In genomic region chr17:21733049-21733448, GRCm38 (mm10) we compare ENCODE assay signal across 8 mouse cellular contexts. TPM values are rescaled to one million over a fixed set of nuclear protein-coding genes. Genes with fewer than 3 reads are reported as not detected.
DNase-seq lines count a peak whose midpoint lies in the region; ATAC-seq and TF ChIP-seq lines count a peak whose summit lies in the region.

No protein-coding gene starts in this region.

- H3K4me3 ChIP-seq in testis, adult 2 months (ENCODE audit: control insufficient read depth, low read depth, low read length): peak overlapping the region; percentile 97; the same call in 1 of the 2 replicates
- peak overlapping the region; percentile 83 for H3K4me3 ChIP-seq in liver, embryonic 16.5 days (ENCODE audit: low read depth, low read length)

- H3K9me3 ChIP-seq in liver, embryonic 16.5 days (replicated peaks; ENCODE audit: control insufficient read depth, low read length): no peaks in the 10 kb centered on the region

- TF ChIP-seq CTCF in testis, adult 2 months (IDR thresholded peaks at IDR 0.05; ENCODE audit: control insufficient read depth, insufficient read depth, insufficient replicate concordance, low read depth, low read length): no peak

- no peak for TF ChIP-seq POLR2A in testis, adult 2 months (IDR thresholded peaks at IDR 0.05; ENCODE audit: control insufficient read depth, low read depth, low read length)

- intact Hi-C loops in gastrocnemius, postnatal 36 days (cut with DNase I): no loop called here

- no peaks in the 10 kb centered on the region for H3K36me3 ChIP-seq in testis, adult 2 months (ENCODE audit: control insufficient read depth, insufficient read depth, low read length)
- no peaks in the 10 kb centered on the region for H3K36me3 ChIP-seq in liver, embryonic 16.5 days (ENCODE audit: control insufficient read depth, insufficient read depth)

- H3K4me1 ChIP-seq in testis, adult 2 months (ENCODE audit: control insufficient read depth, insufficient read depth, low read length): no peaks in the 10 kb centered on the region
- peaks cover 4% of the 10 kb centered on the region for H3K4me1 ChIP-seq in liver, embryonic 16.5 days (ENCODE audit: control insufficient read depth, low read depth, low read length)

- DNase-seq in adrenal gland, adult 2 months: peak; percentile 4
- DNase-seq in adrenal gland, postnatal 4 days (ENCODE audit: low spot score in 2 of 2): no peak
- no peak for DNase-seq in testis, postnatal 10 days (ENCODE audit: low spot score)
- DNase-seq in cerebellum, adult 11 months: no peak
- no peak for DNase-seq in gastrocnemius, postnatal 36 days
- DNase-seq in cerebellum, postnatal 36 days: no peak

- H3K9ac ChIP-seq in liver, embryonic 16.5 days (ENCODE audit: low read depth, low read length): peak overlapping the region; percentile 81

- H3K27ac ChIP-seq in testis, adult 2 months (ENCODE audit: control insufficient read depth, insufficient read depth, low read depth, low read length): peak overlapping the region; percentile 80
- peak overlapping the region; percentile 82 for H3K27ac ChIP-seq in liver, embryonic 16.5 days (ENCODE audit: low read length)

- ATAC-seq in liver, embryonic 16.5 days (ENCODE audit: low read depth): no peak

- peak overlapping the region; percentile 86 for H3K4me2 ChIP-seq in liver, embryonic 16.5 days (ENCODE audit: low read depth, low read length)

- H3K27me3 ChIP-seq in testis, adult 2 months (ENCODE audit: control insufficient read depth, insufficient read depth, low read length): no peaks in the 10 kb centered on the region
- no peaks in the 10 kb centered on the region for H3K27me3 ChIP-seq in liver, embryonic 16.5 days (ENCODE audit: control insufficient read depth, insufficient read depth, low read depth, low read length)

- 71% methylated on average over 4 of the region's 4 CpGs for WGBS in liver, embryonic 16.5 days (ENCODE audit: insufficient replicate concordance)

RNA-seq across cellular contexts. Expression of gene Zfp229, which starts 2.5 kb away (rescaled TPM):
- total RNA-seq in adrenal gland, adult 2 months (2021): 10 to 100 TPM in 1 of 2 experiments, 1 to 10 TPM in 1; 7.0 to 10.7 TPM
- polyA plus RNA-seq in adrenal gland, adult 2 months (2012; rRNA removed): 0.91 and 1.6 TPM in 2 replicates
- total RNA-seq in adrenal gland, postnatal 4 days (2021): 10 to 100 TPM; 10.9 to 13.4 TPM
- 1.0 and 1.5 TPM in 2 replicates for polyA plus RNA-seq in testis, adult 2 months (2012; rRNA removed)
- 1.7 and 1.8 TPM in 2 replicates for polyA plus RNA-seq in liver, embryonic 16.5 days (2015; fragmentation: Nextera tagmentation; extraction: Ambion mirVana)
- 1 to 10 TPM; 3.4 to 5.7 TPM for total RNA-seq in gastrocnemius, postnatal 36 days (2021)

RNA-seq across cellular contexts. Expression of gene Zfp760, which starts 25.5 kb away (rescaled TPM):
- total RNA-seq in adrenal gland, adult 2 months (2021): 1 to 10 TPM; 4.5 to 5.9 TPM
- 0.09 and 0.12 TPM in 2 replicates for polyA plus RNA-seq in adrenal gland, adult 2 months (2012; rRNA removed)
- 10 to 100 TPM; 10.5 to 10.8 TPM for total RNA-seq in adrenal gland, postnatal 4 days (2021)
- 0.30 and 0.36 TPM in 2 replicates for polyA plus RNA-seq in testis, adult 2 months (2012; rRNA removed)
- polyA plus RNA-seq in liver, embryonic 16.5 days (2015; fragmentation: Nextera tagmentation; extraction: Ambion mirVana): 3.4 and 3.7 TPM in 2 replicates
- under 1 TPM; 0.94 to 0.97 TPM for total RNA-seq in gastrocnemius, postnatal 36 days (2021)

RNA-seq across cellular contexts. Expression of gene Gm10226, which starts 41.4 kb away (rescaled TPM):
- total RNA-seq in adrenal gland, adult 2 months (2021): 1 to 10 TPM; 3.9 to 7.2 TPM
- polyA plus RNA-seq in adrenal gland, adult 2 months (2012; rRNA removed): not detected in 2 replicates
- 1 to 10 TPM; 4.1 to 5.8 TPM for total RNA-seq in adrenal gland, postnatal 4 days (2021)
- not detected in 2 replicates for polyA plus RNA-seq in testis, adult 2 months (2012; rRNA removed)
- 2.6 and 4.6 TPM in 2 replicates for polyA plus RNA-seq in liver, embryonic 16.5 days (2015; fragmentation: Nextera tagmentation; extraction: Ambion mirVana)
- total RNA-seq in gastrocnemius, postnatal 36 days (2021): not detected
